Mouse (Mus musculus): Measurements from ENCODE around the gene Rrnad1. TPM values are rescaled to one million over a fixed set of nuclear protein-coding genes. Genes with fewer than 3 reads are reported as not detected.

Rrnad1 gene
- 10 to 100 TPM; 17.9 to 22.5 TPM for total RNA-seq (2021)

DNA sequence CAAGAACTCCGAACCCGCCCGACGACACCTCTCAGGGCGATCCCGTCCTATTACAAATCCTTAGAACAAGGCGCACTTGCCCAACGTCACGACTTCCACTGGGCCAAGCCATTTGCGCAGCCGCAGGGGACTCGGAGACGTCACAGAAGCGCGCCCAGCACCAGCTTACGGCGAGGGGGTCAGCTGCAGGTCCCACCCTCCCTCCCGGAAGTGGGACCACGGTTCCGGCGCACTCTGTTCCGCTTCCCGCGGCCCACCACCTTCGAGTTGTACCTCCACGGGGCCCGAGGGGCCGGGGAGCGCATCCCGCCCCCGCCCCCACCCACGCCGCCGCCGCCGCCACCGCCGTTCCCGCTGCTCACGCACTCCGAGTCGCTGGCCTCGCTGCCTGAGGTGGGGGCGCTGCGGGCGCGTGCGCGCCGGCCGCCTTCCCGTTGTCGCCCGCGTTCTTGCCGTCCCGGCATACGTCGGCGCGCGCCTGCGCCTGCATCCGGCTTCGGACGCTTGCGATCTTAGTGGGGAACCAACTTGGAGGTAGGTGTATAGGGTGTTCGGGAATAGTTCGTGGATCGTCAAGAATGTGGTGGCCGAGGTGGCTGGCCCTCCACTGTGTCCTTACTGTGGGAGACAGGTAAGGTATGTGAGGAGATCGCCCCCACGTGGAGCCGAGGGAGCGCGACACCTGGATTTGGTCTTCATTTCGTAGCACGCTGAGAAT lies at the start of gene Rrnad1, which contains the start of gene Isg20l2:
Gene Rrnad1, minus strand, starts transcription at position 640 of the 718 bp plus-strand sequence.
Gene Isg20l2, plus strand, starts transcription at position 237 of the 718 bp plus-strand sequence.
- peak; percentile 97 for DNase-seq (ENCODE audit: extremely low spot score in 1 of 2, low spot score in 1 of 2)

DNA sequence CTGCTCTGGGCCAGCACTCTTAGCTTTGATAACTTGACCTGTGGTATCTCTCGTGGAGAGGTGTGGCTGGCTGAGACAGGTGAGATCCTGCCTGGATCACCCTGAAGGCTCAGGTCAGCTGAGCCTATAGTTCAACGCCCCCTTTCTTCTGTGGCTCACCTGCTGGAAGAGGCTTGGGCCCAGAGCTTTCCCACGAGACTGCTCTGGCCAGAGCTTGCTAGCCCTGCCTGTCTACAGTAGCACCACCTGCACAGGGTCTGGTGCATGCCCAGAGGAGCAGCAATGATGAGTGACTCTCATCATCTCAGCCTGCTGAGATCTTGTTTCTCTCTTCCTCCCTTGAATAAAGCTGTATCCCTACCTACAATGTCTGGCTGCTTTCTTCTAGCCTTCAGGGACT lies 49.6 kb upstream of the Rrnad1 start:
- no peak for DNase-seq (ENCODE audit: extremely low spot score in 1 of 2, low spot score in 1 of 2)

DNA sequence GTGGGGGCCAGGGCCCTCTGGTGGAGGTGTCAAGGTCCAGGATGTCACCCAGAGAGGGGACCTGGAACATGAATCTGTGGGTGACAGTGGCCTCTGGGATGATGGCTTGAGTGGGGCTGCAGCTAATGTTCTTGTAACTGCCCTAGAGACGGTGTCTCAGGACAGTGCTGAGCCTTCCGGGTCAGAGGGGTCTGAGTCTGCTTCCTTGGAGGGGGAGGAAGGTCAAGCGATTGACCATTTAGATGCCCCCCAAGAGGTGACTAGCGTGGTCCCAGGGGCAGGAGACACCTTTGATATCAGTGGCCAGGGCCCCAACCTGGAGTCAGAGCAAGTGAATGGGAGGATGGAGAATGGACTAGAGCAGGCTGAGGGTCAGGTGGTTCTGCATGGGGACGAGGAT lies 49.0 kb upstream of the Rrnad1 start:
- DNase-seq (ENCODE audit: extremely low spot score in 1 of 2, low spot score in 1 of 2) = no peak

DNA sequence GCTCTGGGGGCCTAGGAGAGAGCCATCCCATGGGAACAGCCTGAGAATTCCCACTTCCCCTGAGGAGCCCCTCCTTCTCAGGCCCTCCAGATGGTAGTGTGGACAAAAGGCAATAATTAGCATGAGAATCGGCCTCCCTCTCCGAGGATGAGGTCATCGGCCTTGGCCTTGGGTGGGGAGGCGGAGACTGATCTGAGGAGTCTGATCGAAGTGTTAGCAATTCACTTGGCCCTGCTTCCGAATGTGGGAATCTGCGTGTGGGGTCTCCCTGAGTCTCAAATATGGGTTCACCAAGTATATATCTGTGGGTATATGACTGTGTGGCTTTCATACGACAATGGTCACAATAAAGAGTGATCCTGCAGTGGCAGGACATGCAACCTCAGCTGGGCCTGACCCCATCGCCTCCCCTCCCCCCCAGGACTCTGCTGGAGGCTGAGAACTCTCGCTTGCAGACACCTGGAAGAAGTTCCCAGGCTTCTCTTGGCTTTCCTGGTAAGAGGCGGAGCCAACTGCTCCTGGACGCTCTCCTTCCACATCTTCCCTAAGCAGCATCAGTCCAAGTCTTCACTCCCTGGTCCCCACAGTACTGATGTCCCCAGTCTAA lies 44.0 kb upstream of the Rrnad1 start:
- DNase-seq (ENCODE audit: extremely low spot score in 1 of 2, low spot score in 1 of 2) = no peak

DNA sequence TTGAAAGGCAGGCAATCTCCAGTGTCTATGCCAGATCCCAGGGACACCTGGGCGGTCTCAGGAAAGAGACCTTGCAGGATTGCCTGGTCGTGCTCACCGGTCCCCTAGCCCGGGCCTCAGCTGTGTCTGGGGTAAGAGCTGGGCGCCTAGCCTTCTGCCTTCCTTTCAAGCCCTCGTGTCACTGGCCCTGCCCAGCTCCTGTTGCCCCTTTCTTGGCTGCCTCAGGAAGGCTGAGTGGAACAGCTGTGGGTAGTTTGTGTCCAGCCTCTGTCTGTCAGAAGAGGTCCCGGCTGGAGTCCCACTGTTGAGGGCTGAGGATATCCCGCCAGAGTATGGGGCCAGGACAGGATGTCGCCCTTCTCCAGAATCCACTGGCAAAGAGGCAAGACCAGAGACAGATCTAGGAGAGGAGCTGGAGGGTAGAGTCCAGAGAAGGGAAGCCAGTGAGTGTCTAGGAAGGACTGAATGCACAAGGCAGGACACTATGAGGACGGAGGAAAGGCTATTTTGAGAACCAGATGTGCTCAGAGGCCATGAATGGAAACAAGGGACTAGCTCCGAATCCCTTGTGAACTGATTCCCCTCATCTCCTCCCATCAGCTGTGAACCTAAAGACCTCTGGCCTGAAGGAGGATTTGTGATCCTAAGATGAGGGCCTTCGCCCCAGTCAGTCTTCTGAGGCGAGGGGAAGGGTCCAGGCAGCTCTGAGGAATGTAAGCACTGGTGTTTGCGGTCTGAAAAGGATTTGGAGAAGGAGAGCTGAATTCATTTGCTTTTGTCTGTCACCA lies 43.3 kb upstream of the Rrnad1 start:
- no peak for DNase-seq (ENCODE audit: extremely low spot score in 1 of 2, low spot score in 1 of 2)

DNA sequence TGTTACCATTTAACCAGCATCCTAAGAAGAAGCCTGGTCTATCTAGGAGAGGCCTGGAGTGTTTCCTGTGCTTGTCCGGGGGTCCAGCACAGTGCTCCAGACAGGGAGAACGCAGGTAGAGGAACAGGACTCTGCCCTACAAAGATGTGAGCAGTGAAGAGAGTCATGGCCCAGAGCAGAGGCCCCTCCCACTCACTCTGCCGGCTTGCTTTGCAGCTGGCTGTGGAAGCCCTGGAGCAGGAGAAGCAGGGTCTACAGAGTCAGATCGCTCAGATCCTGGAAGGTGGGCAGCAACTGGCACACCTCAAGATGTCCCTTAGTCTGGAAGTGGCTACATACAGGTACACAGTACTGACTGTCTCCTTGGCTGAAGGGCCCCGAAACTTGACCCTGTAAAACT lies 42.3 kb upstream of the Rrnad1 start:
- no peak for DNase-seq (ENCODE audit: extremely low spot score in 1 of 2, low spot score in 1 of 2)

DNA sequence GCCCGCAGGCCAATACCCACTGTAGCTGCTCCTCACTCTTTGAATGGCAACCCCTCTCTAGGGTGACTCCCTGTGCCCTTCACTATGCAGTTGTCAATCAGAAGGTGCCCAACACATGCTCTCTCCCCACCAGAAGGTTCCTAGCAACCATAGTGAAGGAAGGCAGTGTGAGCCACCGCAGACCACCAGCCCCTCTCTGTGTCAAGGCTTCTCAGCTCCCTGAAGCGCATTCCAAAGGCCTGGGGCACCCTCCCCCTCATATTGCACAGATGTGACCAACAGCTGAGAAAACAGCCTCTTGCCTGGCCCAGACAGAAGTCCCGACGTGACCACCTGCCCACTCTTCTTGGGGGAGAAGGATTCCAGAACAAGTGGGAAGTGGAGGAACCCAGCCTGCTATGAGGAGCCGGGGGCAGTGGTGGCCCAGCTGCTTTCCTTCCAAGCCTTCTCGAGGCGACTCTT lies 41.7 kb upstream of the Rrnad1 start:
- no peak for DNase-seq (ENCODE audit: extremely low spot score in 1 of 2, low spot score in 1 of 2)

DNA sequence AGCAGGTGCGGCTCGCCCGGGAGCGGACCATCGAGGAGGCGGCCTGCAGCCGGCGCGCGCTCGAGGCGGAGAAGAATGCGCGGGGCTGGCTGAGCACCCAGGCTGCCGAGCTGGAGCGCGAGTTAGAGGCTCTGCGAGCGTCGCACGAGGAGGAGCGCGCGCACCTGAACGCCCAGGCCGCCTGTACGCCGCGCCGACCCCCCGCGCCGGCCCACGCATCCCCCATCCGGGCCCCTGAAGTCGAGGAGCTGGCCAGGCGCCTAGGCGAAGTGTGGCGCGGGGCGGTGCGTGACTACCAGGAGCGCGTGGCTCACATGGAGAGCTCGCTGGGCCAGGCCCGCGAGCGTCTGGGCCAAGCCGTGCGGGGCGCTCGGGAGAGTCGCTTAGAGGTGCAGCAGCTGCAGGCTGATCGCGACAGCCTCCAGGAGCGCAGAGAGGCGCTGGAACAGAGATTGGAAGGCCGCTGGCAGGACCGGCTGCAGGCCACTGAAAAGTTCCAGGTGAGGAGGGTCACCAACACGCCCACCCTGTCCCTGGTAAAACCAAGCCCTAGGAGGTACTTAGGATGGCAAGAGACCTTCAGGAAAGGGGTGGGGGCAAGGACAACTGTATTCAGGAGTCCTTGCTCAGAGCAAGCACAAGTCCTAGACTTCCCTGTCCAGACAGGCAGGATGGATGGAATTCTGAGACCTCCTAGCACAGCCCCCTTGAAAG lies 41.1 kb upstream of the Rrnad1 start:
- no peak for DNase-seq (ENCODE audit: extremely low spot score in 1 of 2, low spot score in 1 of 2)

DNA sequence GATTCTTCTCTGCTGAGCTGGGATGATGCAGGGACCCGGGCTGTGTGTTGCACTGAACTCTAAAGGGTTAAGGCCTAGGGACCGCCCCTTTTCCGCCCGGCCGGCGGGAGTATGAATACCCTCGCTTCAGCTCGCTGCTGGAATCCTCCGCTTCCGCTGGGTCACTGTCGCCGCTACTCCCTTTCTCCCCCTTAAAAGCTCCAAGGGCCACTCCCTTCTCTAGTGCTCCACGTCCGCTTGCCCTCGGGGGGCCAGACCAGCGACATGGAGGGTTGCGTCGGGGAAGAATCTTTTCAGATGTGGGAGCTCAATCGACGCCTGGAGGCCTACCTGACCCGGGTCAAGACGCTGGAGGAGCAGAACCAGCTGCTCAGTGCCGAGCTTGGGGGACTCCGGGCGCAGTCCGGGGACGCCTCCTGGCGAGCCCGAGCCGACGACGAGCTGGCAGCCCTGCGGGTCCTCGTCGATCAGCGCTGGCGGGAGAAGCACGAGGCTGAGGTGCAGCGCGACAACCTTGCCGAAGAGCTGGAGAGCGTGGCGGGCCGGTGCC lies 40.5 kb upstream of the Rrnad1 start, which contains the start of gene Nes:
Gene Nes, plus strand, starts transcription at position 140 of the 550 bp plus-strand sequence.
- DNase-seq (ENCODE audit: extremely low spot score in 1 of 2, low spot score in 1 of 2) = no peak

DNA sequence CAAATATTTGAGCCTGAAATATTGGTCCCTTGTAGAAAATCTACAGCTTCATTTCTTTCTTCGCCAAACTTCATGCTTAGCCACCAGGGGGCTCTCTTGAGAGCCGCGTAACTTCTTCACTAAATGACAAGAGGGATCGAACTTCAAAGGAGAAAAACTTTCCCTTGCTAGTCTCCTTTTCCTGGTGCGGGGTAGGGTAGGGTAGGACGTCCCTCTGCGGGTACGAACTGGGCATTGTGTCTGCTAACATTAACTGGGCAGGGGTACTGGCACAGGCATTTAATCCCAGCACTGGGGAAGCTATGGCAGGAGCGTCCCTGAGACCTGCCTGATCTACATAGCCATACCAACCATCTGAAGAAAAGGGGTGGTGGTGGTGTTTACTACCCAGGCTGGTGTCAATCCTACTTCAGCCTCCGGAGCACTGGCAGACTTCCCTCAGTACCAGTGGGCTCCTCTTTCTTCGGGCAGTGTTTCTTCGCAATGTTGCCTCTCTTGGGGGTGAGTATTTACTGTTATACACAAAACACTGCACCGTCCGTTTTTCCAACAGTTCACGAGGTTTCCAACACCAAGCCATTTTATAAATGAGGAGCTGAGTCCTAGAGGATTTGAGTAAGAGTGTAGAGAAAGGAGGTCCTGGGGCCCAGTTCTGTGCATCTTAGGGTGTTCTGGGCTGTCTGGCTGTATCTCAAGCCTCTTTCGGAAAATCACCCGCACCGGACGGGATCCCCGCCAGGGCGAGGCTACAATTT lies 39.8 kb upstream of the Rrnad1 start:
- DNase-seq (ENCODE audit: extremely low spot score in 1 of 2, low spot score in 1 of 2) = peak in 1 of 2 experiments; percentile 60

DNA sequence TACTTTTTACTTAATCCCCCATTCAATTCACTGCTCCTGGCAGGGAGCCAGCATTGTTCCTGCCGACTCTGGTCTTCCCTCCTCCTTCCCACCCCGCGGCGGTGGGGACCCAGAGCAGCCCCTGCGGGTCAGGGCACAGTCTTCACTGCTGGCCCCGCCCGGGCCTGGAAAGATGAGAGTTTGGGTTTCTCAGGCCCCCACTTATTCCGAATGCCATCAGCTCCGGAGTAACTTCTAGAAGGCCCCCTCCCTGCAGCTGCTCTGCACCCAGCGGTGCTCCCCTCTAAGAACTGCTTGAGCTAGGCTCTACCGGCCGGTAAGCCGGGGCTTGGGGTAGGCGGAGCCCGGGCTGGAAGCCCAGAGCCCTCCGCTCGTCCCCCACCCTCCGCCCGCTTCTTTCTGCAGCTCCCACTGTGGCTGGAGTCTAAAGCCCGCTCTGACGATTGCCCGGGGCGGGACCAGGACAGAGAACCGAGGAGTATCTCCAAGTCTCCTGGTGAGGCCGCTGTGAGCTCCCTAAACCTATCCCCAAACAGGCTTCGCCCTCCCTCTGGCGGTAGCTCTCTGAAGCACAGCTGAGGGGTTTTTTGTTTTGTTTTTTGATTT lies 30.2 kb upstream of the Rrnad1 start:
- peak; percentile 63 to 72 for DNase-seq (ENCODE audit: extremely low spot score in 1 of 2, low spot score in 1 of 2)

DNA sequence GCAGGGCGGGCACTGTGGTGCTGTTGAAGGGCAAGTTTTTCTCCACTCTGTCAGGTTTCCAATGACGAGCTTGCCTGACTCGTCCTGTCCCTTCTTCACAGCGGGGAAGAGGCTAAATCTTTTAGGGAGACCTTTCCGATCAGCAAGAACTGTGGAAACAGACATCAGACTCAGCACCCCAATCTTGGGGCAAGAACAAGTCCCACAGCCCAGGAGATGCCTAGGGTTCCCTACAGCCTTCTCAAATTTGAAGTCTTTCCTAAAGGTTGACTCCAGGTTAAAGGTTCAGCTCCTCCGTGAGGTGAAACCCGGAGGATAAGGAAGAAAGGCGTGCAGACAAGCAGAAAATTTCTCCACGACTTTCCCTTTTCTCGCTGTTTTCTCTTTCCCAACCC lies 29.7 kb upstream of the Rrnad1 start:
- DNase-seq (ENCODE audit: extremely low spot score in 1 of 2, low spot score in 1 of 2) = no peak

DNA sequence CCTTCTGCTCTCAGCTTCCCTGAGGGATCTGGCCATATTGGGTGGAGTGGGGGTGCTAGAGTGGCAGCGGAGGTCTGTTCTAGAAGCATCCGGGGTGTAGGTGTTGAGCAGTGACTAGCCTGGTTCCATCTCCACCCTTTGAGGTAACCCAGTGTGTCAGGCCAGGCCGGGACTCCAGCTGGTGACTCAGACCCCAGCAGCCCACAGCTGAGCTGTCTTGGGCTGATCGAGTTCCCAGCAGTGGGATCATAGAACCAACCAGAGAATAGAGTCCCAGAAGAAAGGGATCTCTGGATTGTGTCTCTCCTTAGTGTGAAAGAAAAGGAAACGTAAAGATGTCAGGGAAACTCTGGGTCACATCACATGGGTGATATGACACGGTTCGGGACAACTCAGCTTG lies 28.9 kb upstream of the Rrnad1 start:
- DNase-seq (ENCODE audit: extremely low spot score in 1 of 2, low spot score in 1 of 2) = no peak

DNA sequence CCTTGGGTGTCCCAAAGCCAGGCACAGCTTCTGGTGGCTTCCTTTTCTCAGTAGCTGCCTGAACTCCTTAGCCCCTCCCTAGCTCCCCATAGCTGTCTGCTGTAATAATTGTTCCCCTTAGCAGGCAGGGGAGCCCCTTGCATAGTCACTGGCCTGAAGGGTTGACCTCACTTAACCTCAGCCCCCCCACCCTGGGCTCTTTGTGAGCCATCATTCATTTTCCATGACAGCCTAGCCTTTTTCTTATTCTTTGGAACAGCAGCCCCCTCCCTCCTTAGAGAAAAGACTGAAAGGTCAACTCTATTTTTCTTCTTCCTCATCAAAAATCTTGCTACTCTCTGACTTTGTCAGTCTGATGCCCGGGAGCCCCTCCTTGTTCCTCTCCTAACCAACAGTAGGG lies 28.4 kb upstream of the Rrnad1 start:
- no peak for DNase-seq (ENCODE audit: extremely low spot score in 1 of 2, low spot score in 1 of 2)

DNA sequence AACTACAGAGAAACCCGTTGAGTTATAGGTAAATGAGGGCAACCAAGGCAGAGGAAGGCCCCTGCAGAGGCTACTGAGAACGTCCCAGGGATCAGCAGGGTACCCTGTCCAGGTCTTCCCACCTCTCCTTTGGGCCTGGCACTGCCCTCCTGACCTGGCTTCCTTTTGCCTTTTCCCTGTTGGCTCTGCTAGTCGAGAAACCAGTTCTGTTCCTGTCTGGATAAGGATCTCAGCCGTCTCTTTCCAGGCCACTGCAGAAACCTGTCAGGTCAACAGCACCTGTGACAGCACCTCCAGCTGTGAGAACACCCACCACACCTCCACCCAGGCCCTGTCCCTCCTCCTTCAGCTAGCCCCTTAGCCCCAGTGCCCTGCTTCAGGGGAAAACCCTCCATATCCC lies 28.0 kb upstream of the Rrnad1 start:
- DNase-seq (ENCODE audit: extremely low spot score in 1 of 2, low spot score in 1 of 2) = no peak

DNA sequence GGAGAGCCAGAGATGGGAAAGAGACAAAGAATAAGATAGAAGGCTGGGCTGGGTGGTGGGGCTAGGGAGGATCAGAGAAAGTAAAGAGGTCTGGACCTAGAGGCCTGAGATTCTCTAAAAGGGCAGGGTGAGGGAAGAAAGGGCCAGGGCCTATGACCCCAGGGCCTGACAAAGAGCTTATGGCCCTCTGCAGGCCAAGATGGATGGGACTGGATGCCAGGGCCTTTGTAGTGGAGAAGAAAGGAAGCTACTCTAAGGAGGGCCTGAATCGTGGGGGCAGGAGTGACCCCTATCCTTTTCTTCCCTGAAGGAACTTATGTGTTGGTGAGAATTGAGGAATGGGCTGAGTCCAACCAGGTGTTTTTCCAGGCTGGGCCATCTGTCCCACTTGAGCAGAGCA lies 27.5 kb upstream of the Rrnad1 start:
- no peak for DNase-seq (ENCODE audit: extremely low spot score in 1 of 2, low spot score in 1 of 2)

DNA sequence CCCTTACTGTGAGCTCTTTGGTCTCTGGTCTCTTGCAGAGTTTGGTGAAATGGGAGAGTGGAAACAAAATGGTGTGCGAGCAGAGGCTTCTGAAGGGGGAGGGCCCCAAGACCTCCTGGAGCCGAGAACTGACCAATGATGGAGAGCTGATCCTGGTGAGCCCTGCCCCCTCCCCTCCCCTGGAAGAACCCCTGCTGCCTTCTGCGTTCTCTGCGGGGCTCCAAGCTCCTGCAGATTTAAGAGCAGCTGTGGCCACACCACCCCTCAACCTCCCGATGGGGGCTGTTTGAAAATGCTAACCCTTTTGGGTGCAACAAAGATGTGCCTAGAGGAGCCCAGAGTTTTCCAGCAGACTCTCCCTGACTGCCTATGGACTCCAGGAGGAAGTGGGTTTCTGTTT lies 21.9 kb upstream of the Rrnad1 start:
- no peak for DNase-seq (ENCODE audit: extremely low spot score in 1 of 2, low spot score in 1 of 2)

DNA sequence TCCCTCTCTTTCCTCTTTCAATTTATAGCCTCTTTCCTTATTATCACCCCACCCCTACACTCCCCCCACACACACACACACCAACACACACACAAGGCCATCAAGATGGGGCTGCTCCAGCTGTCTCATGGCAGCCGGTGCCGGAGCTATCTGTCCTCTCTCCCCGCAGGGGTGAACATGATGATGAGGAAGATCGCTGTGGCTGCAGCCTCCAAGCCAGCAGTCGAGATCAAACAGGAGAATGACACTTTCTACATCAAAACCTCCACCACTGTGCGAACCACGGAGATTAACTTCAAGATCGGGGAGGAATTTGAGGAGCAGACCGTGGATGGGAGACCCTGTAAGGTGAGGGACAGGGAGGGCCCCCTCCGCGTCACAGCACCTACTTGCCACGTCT lies 21.4 kb upstream of the Rrnad1 start:
- no peak for DNase-seq (ENCODE audit: extremely low spot score in 1 of 2, low spot score in 1 of 2)

DNA sequence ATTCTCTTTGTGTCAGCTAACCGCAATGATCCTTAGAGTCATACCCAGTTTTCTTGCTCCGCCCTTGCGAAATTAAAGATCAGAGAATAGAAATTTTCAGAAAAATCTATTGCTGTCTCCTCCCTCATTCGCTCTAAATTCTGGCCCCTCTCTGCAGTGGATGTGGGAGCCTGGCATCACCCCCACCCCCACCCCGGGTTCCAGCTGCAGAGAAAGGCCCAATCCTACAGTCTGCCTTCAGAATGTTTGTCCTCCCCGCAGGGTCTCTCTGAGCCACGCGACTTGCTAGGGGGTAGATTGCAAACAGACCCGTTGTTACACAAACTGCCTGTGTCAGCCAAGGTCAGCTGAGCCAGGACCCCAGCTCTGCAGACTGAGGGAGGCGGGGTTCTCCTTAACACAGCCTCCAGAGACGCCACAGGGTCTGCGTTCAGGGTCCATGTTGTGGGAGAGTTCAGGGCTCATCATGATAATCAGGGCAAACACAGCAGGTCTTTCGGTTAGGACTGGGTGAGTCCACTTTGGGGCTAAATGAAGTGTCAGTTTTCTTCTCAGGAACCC lies 19.5 kb upstream of the Rrnad1 start:
- no peak for DNase-seq (ENCODE audit: extremely low spot score in 1 of 2, low spot score in 1 of 2)
